Mouse (Mus musculus) A20 (cell line): ENCODE measurements at regions not wholly inside any gene's neighbourhood (a gene's known extent, or its start where the extent isn't known, plus 50 kb on each side); places are given as distances from the start of the nearest gene placed in this dataset.

Source experiments
- DNase-seq: peaks from one replicate; pipeline ENCODE4 v3.0.0-alpha.2; 2011; ENCODE audit warnings: low read depth, low spot score

GRCm38 (mm10) chr10:56770629-56771028, 393.5 kb downstream of the Gja1 start:
- no peak for DNase-seq

GRCm38 (mm10) chr10:56782265-56782664, 405.1 kb downstream of the Gja1 start:
- DNase-seq: no peak

GRCm38 (mm10) chr10:56783941-56784340, 406.8 kb downstream of the Gja1 start:
- DNase-seq: no peak

GRCm38 (mm10) chr10:56788081-56788480, 411.0 kb downstream of the Gja1 start:
- no peak for DNase-seq

- DNase-seq: no peak
Observed at GRCm38 (mm10) chr10:56793074-56793473, 415.9 kb downstream of the Gja1 start.

- DNase-seq: no peak
Observed at GRCm38 (mm10) chr10:56795396-56795795, 418.3 kb downstream of the Gja1 start.

GRCm38 (mm10) chr10:56799307-56799706, 422.2 kb downstream of the Gja1 start:
- DNase-seq: no peak

- no peak for DNase-seq
Observed at GRCm38 (mm10) chr10:56799745-56800144, 422.6 kb downstream of the Gja1 start.

- DNase-seq: no peak
Observed at GRCm38 (mm10) chr10:56809006-56809405, 431.9 kb downstream of the Gja1 start.

- no peak for DNase-seq
Observed at GRCm38 (mm10) chr10:56822158-56822557, 445.0 kb downstream of the Gja1 start.

- DNase-seq: no peak
Observed at GRCm38 (mm10) chr10:56831331-56831730, 454.2 kb downstream of the Gja1 start.

GRCm38 (mm10) chr10:56831966-56832365, 454.8 kb downstream of the Gja1 start:
- no peak for DNase-seq

- DNase-seq: no peak
Observed at GRCm38 (mm10) chr10:56836130-56836529, 459.0 kb downstream of the Gja1 start.

- DNase-seq: no peak
Observed at GRCm38 (mm10) chr10:56839006-56839495, 461.9 kb downstream of the Gja1 start.

- no peak for DNase-seq
Observed at GRCm38 (mm10) chr10:56839545-56839944, 462.4 kb downstream of the Gja1 start.

GRCm38 (mm10) chr10:56840732-56841131, 463.6 kb downstream of the Gja1 start:
- peak; percentile 67 for DNase-seq

- no peak for DNase-seq
Observed at GRCm38 (mm10) chr10:56841486-56841885, 464.4 kb downstream of the Gja1 start.

GRCm38 (mm10) chr10:56841973-56842372, 464.8 kb downstream of the Gja1 start:
- DNase-seq: no peak

- DNase-seq: no peak
Observed at GRCm38 (mm10) chr10:56852484-56852883, 475.4 kb downstream of the Gja1 start.

- DNase-seq: no peak
Observed at GRCm38 (mm10) chr10:56856186-56856585, 479.1 kb downstream of the Gja1 start.

GRCm38 (mm10) chr10:56879744-56880143, 502.6 kb downstream of the Gja1 start:
- DNase-seq: no peak

- no peak for DNase-seq
Observed at GRCm38 (mm10) chr10:56880154-56880591, 503.0 kb downstream of the Gja1 start.

- DNase-seq: no peak
Observed at GRCm38 (mm10) chr10:56884456-56885410, 507.6 kb downstream of the Gja1 start.
